Mouse (Mus musculus): Measurements from ENCODE around the gene Ryr3.

Ryr3 gene

DNA sequence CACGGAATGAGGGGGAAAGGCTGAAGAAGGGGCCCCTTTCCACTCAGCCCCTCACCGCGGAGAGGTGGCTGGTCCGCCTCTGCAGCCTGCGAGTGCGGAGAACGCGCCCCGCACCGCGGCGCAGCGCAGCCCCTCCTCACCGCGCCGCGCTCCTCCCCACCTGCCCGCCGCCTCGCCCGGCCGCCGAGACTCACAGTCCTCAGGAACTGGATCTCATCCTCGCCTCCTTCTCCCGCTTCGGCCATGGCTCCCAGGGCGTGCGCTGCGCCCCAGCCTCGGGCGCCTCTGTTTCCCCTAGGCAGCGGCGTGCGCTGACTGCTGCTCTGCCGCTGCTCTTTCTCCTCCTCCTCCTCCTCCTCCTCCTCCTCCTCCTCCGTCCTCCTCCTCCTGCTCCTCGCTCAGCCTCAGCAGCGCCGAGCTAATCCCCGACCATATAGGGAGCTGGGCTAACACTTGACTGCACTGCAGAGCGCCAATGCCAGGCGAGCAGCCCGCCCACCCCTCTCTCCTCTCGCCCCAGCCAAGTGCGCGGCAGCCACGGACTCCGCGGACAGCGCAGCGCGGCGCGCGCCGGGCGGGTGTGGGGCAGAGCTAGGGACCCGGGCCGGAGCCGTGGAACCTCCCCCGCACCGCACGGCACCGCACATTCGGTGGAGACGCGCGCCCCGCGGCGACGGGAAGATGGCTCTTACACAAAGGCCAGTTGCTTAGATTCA is at the start of gene Ryr3:
Gene Ryr3, minus strand, starts transcription at position 351 of the 716 bp plus-strand sequence.
- DNase-seq = no peak

DNA sequence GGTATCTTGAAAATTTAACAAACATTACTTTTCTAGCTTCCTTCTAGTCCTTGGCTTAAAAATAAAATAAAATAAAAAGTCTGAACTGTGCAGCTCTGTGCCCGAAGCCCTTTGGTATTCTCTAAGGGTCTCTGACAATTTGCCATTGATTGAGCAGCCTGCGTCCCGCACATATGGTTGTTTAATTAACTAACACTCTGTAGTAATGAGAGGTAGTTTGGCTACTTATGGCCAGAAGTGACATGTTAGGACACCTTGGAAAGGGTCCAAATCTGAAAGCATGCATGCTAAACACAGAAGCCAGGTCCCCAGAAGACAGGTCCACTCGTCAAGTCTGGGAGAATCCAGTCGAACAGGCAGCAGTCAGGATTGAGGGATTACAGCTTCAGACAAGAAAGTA is 22.0 kb upstream of the Ryr3 start:
- DNase-seq = no peak

DNA sequence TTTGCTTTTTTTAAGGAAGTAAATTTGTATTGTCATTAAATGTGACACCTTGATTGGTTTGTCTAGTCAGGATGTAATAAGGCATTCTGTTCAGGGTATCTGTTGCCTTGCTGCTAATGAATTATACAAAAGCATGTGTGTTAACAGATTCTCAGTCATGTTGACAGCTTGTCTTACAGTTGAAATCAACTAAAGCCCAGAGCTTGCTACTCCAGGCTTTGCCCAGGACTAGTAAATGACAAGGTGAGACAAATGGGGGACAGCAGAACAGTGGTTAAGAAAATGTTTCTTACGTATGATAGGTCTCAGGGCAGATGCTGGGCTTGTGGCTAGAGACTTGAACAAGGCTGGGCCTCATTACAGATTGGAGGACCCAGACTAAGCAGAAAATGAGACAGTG is 20.1 kb upstream of the Ryr3 start:
- DNase-seq = no peak

DNA sequence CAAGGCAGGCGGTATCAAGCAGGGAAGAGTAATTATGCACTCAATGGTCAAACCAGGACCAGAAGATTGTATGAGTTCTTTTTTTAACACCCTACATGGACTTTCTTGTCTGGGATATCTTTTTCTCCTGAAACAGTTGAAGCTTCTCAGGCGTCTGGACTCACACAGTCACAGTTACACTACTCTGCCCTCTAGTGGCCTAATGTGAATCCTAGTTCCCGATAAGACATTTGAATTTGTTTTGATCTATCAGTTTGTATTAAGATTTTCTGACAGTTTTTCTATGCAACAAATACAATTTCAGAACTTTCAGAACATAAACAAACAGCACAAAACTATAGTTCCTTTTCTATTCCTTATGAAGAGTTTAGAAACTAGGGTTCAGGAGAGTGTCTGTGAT is 17.7 kb upstream of the Ryr3 start:
- peak; percentile 6 to 9 for DNase-seq

DNA sequence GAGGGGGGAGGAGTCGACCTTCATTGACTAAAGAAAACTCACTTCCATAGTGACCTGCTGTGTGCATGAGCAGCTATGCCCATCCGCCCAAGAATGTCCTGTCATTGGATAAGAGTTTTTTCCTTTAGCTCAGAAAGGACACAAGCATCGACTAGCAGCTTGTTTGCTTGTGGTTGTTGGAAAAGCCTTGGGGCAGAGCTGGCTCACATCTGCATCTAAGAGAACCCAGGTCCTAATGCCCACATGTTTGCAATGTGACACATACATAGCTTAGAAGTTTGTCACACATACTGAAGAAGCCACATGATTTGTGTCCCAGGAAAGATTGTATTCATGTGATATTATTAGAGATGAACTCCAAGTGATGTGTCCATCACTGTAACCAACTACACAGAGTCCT is 16.5 kb upstream of the Ryr3 start:
- no peak for DNase-seq

DNA sequence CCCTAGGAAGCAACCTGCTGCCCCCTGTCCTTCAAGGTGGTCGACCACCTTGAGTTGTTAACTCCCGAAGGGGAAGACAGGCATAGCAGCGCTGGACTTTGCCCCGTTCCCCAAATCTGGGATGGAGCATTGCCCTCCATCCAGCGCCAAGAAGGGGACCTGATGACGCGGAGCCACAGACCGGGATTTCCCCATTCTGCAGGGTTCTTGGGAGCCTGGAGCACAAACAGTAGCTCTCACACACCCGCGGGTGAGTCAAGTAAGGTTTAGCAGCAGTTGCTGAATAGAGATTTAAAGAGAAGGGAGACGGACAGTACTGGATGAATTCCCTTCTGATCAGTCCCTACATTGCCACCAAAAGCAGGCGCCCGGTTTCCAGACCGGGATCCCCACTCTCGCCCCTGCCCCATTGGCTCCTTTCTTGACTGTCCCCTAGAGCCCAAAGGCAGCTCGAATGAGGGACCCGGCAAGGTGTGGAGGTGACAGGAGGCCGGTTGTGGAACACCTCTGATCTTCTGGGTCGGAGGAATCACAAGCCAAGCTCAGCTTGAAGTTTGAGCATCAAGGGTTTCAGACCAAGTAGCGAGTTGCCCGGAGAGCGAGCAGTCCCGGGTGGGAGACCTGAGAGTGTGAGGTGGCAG is 671 bp downstream of the Ryr3 start:
- no peak for DNase-seq

DNA sequence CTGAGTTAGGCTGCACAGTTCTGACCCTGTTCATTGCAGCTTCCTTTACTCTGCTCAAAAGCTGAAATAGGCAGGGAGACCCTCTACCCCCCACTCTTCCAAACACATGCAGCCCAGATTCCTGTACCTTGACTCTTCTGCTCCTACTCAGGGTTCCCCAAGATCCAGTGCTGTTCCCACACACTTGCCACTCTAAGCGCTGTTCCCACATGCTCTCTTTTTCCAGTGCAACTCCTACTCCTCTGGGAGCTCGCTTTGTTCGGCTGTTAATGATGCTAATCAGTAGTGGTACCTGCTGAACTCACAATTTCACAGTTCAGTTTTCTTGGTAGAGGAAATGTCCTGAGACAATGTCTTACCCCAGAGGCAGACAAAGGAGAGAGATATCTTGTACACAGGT is 6.9 kb downstream of the Ryr3 start:
- no peak for DNase-seq

DNA sequence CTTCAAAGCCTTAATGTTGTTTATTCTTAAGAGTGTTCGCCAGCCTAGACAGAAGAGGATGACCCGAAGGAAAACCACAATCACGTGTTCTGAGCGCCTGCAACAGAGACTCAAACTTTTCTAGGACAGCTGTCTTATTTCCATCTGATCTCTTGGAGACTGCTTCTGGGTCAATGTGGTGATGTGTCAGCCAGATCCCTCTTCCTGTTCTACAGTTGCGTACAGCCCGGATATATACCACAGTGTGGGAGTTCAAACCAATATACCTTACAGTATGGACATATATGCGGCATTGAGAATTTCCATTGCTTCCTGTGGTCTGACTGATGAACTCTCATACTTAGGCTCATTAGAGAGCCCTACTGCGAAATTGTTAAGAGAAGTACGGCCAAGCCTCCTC is 7.6 kb downstream of the Ryr3 start:
- DNase-seq = no peak

DNA sequence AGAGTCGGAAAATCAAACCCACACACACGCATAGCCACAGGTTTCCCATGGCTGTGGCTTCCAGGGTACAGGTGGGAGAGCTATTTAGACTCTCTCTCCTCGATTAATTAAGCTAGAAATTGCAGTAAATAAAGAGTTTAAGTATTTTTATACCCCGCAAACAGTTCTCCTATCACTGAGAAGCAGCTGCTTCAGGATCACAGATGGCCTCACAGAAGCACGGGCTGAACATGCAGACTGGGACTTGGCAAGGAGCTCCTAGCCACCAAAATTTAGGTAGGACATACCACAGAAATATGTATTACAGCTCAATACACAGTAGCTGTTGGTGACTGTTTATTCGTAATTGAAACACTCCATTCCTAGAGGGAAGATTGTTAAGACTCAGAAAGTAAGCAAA is 14.0 kb downstream of the Ryr3 start:
- DNase-seq = no peak

DNA sequence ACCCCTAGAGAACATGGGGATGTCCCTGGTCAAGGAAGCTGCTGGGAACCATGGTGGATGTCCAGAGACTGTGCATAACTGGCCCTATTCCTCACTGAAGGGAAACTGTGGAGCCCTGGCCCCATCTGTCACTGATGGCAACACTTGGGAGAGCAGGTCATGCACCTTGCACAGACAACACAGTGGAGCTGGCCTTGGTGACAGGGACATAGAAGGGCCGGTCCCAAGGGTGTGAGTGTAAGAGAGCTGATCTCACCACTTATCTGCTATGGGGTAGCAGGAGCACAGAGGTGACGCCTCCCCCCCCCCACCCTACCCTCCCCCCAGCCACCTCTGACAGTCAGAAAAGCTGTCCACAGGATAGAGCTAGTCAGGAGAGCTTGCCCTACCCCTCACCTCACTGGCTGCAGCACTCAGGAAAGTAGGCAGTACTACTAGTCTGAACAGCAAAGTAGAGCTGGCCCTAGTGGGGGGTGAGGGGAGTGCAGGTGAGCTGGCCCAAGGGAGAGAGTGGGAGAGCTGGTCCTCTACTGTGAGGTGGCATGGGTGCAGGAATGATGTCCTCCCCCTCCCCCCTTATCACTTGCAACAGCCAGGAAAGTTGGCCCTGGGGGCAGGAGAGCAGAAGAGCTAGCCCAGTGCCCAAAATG is 17.7 kb downstream of the Ryr3 start:
- DNase-seq = no peak

DNA sequence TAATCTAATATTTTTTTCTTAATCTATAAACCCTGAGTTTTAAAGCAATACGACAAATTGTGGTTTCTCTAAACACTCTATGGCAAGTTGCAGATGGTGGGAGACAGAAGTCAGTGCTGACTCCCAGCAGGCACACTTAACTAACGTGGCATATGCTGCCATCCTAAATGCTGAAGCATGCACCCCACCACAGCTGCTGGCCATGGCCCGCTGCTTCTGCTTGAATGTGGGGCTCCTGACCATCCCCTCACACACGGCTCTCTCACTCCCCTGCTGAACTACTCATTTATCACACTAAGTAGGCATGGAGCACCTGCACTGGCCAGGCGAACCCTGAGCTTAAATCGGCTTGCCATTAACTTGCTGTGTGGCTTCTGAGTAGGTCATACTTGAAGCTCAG is 29.7 kb downstream of the Ryr3 start:
- no peak for DNase-seq

DNA sequence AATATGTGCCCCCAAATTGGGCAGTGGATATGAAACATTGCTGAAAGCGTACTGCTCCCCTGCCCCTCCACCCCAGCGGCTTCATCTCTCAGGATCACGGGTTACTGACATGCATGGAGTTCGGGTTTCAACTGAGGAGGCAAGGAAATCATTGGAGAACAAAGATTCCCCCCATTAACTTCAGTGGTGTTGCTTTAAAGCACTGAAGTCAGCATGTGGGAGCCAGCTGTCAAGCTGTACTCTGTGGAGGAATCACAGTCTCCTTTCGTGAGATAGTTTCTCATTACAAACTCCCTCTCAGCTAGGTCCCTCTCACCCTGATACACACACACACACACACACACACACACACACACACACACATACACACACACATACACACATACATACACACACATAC is 35.2 kb downstream of the Ryr3 start:
- DNase-seq = no peak

DNA sequence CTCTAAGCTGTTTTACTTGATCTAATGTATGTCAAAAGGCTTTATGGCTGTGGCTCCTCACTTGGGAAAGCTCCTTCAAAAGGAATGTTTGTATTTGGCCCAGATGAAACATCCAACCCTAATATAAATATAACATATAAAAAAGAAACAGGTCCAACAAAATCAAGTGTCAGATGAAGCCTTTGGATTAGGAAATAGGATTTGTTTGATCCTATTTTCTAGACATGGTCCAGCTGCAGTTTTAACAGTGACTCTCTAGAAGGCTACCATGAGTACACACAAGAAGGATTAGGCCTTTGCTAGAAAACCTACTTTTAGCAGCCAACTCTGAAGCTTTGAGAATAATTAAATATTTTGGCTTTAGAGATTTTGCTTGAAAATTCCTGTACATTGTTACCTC is 38.8 kb downstream of the Ryr3 start:
- DNase-seq = no peak

DNA sequence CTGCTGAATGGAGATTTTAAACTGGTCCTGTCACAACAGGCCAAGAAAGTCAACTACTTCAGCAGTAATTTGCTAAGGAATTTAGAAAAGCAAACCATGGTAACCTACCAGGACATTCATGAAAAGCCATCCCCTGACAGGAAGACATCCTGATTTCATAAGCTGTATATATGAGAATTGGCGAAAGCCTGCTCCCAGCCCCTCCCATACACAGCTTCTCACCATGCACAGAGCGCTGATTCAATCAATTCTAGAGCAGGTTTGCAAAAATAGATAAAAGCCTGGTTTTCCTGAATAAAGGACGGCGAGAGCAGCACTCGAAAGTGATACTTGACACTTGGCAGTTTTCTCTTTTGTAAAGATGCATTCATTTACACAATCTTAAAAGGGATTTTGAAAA is 40.6 kb downstream of the Ryr3 start:
- DNase-seq = no peak

DNA sequence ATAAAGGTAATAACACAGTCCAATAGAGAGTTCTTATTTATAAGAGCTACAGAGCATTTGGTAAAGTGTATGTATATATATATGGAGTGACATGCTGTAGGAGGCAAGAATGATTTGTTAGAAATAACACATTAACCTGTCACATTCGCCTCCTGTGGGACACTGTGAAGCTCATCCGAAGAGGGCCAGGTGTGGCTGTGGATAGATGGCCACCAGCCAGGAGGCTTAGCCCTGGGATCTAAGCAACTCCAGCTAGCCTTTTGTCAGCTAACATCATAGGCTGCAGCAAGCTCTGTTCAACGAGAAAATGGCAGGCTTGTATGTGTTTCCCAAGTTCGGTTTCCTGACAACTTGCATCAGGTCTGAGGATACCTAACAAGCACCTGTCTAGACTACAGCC is 48.8 kb downstream of the Ryr3 start:
- DNase-seq = no peak

DNA sequence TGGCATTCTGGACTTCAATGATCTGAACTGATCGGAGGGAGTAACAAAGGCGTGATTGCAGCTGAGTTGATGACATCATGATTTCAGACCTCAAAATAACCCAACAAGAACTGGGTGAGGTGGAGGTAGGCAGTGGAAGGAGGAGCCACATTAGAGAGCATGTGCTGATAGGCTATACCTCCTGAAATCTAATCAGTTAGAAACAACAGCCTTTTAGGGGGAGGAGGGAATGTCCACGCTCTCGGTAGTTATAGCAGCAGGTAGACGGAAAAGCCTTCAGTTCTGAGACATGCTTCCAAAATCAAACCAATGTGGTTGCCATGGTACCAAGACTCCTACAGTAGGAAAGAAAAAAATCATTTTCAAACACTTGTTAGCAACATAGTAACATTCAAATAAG is 55.4 kb downstream of the Ryr3 start:
- no peak for DNase-seq

DNA sequence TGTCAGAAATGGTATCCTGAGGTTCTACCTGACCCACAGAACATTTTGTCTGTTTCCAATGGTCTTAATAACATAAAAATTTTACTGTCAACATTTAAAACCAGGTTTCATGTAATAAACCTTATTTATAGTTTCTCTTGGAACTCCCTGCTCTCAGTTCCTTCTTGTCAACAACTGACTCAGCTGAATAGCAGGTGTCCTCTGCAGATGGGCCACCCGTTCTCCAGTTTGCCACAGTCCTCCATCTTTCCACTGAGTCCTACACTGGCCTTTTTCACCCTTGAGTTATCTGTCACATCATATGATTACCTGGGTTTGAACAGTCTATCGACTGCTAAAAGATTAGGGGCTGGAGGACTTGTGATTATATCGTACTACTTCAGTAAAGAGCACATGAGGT is 79.1 kb downstream of the Ryr3 start:
- DNase-seq = no peak

DNA sequence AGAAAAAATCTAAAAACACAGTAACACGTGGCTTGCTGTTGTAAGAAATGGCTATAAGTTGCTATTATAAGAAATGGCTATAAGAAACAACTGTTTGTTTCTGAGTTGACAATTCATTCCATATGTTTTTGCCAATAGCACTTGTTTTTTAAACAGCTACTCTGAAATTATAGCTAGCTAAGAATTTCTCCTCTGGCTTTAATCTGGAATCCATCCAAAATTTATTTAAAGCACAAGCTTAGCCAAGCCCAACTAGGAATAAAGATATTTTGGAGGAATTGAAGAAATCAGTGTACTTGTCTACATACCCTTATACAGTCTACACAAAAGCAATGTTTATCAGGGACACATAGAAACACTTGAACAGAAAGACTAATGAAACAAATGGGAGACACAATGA is 93.4 kb downstream of the Ryr3 start:
- DNase-seq = no peak

DNA sequence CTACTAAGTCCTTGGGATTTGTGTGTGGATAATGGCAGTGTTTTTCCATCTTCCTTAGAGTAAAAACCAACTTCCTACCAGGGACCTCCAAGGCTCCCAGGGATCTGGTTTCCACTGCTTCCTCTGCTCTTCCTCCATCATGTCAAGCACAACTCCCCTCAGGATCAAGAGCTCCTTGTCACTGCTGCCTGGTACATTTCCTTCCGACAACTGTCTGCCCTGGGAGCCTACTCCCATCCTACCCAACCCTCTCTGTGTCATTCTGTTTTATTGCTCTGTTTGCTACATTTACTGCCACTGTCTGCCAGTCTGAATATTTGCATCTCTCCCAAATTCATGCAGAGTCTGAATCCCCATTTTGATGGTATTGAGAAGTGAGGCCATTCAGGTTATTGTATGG is 97.8 kb downstream of the Ryr3 start:
- DNase-seq = no peak

DNA sequence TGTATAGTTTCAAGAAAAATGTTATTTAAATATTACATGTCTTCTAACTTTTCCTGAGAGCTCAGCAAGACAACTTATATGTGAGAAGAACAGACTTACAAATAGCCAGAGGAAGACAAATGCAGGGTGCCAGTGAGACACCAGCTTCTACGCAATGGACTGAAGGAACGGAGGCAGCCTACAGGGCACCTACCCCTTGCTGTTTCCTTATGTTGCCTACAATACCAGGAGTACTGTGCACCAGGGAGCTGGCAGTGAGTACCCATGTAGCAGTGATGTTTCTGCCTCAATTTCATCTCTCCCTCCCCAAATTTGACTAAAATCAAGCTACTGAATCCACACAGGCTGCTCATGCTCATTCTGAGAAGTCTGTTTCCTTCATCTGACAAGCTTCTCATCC is 100.1 kb downstream of the Ryr3 start:
- DNase-seq = no peak

DNA sequence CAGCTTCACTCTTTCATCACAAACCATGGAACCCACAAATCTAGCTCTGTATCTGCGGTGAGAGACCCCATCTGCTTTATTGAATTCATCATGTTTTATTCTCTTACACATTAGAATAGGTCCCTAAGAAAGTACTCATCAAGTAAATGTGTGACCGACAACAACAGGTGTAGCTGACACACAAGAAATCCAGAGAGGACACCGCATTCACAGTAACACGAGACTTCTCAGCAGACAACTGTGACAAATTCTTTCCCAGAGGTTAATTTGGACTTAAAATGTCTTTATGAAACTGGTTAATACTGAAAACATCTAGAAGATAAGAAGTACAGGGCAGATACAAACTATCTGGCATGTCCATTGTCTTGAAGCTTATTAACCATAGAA is 101.0 kb downstream of the Ryr3 start:
- no peak for DNase-seq

DNA sequence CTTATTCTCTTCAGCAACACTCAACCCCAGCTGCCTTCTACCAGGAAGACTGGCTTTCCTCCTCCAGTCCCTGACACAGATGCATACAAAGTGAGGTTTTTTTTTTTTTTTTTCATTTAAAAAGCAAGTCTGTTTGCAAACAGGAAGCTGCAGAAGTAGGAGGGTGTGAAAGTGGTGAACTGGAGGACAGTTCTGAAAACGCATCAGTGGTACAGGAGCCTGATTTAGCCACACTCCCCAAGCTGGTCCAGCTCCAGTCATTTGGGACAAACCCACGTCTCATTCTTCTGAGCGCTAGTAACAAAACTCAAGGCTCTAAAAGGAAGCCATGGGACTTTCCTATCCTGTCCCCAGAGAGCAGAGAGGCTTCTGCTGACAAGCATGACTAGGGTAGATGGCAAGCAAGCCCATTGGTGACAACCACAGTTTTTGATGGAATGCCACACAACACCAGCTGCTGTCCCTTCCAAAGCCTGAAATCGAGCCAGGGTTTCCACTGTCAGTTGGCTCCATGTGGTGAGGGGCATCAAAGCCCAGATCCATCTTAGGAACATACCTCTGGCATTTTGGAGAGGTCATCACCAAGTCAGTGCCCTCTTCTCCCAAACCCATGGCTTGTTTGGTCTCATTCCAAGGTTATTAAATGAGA is 101.5 kb downstream of the Ryr3 start:
- no peak for DNase-seq

DNA sequence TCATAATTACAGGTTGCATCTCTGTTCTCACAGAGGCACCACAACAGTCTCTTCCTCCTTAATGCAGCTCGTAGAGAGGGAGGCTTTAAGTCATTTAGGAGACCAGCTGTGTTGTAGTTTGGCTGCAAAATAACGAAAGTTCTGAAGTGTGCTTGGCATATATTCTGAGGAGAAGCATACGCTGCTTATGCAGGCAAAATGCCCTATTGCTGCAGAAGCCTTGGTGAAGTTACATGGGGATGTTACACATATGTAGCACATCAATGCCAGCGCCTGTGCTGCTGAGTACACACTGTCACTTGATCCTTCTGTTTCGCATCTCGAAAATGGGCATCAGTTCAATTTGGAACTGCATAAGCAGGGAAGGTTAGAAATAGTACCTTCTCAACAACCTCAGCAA is 112.3 kb downstream of the Ryr3 start:
- DNase-seq = no peak

DNA sequence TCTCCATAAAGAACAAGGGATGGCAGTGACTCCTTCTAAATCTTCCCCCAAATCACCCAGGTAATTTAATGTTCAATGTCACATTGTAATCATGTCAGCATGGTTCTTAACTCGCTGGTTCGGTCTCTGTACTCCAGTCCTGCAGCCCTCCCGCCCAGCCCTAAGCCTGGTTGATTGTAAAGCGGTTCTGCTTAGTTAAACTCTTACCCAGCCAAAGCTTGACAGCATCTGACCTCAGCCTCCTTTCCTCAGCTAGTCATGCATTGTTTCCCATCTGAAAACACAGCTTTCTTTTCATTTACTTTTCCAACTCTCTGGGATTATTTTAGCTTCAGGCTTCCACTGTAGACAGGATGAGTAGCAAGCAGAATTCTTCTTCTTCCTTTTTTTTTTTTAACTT is 121.7 kb downstream of the Ryr3 start:
- no peak for DNase-seq
